Mouse (Mus musculus) thymus, postnatal 36 days (tissue): ENCODE results near the gene Anxa8.

Source experiments
- DNase-seq, 2 experiments: peaks; one replicate each; pipeline ENCODE4 v3.0.0; 2022; ENCODE audit warnings: mixed read lengths in 2 of 2

Gene Anxa8

GRCm38 (mm10) chr14:34085731-34086130, at the start of gene Anxa8:
TSS of gene Anxa8 (plus strand) at chr14:34085981.
- no peak for DNase-seq

GRCm38 (mm10) chr14:34041241-34041640, 44.5 kb upstream of the Anxa8 start:
- no peak for DNase-seq

- no peak for DNase-seq
Observed at GRCm38 (mm10) chr14:34043341-34043740, 42.4 kb upstream of the Anxa8 start.

- DNase-seq, result no peak
Observed at GRCm38 (mm10) chr14:34050101-34050779, 35.5 kb upstream of the Anxa8 start.

- no peak for DNase-seq
Observed at GRCm38 (mm10) chr14:34052516-34052915, 33.3 kb upstream of the Anxa8 start, which contains the start of gene Antxrl. TSS of gene Antxrl (plus strand) at chr14:34052707.

- no peak for DNase-seq
Observed at GRCm38 (mm10) chr14:34071665-34072064, 14.1 kb upstream of the Anxa8 start.

- no peak for DNase-seq
Observed at GRCm38 (mm10) chr14:34075346-34075745, 10.4 kb upstream of the Anxa8 start.

- no peak for DNase-seq
Observed at GRCm38 (mm10) chr14:34077222-34077621, 8.6 kb upstream of the Anxa8 start.

- DNase-seq, result no peak
Observed at GRCm38 (mm10) chr14:34078293-34078692, 7.5 kb upstream of the Anxa8 start.

- peak; percentile 9 to 15 for DNase-seq
Observed at GRCm38 (mm10) chr14:34080321-34080997, 5.3 kb upstream of the Anxa8 start.

GRCm38 (mm10) chr14:34086806-34087205, 1.0 kb downstream of the Anxa8 start:
- no peak for DNase-seq

- DNase-seq, result no peak
Observed at GRCm38 (mm10) chr14:34087856-34088398, 2.1 kb downstream of the Anxa8 start.

- DNase-seq, result no peak
Observed at GRCm38 (mm10) chr14:34089796-34090195, 4.0 kb downstream of the Anxa8 start.

GRCm38 (mm10) chr14:34091475-34091874, 5.7 kb downstream of the Anxa8 start:
- DNase-seq, result no peak

GRCm38 (mm10) chr14:34092856-34093255, 7.1 kb downstream of the Anxa8 start:
- DNase-seq, result no peak

GRCm38 (mm10) chr14:34096161-34096560, 10.4 kb downstream of the Anxa8 start:
- DNase-seq, result no peak

GRCm38 (mm10) chr14:34102601-34103000, 16.8 kb downstream of the Anxa8 start, which contains the start of gene A630023A22Rik:
TSS of gene A630023A22Rik (minus strand) at chr14:34102754.
- no peak for DNase-seq

GRCm38 (mm10) chr14:34103855-34104254, 18.1 kb downstream of the Anxa8 start:
- no peak for DNase-seq

- no peak for DNase-seq
Observed at GRCm38 (mm10) chr14:34104892-34105291, 19.1 kb downstream of the Anxa8 start.

- DNase-seq, result peak; percentile 7 to 13
Observed at GRCm38 (mm10) chr14:34106389-34107062, 20.7 kb downstream of the Anxa8 start.

- no peak for DNase-seq
Observed at GRCm38 (mm10) chr14:34107594-34107993, 21.8 kb downstream of the Anxa8 start.

GRCm38 (mm10) chr14:34114311-34114710, 28.5 kb downstream of the Anxa8 start:
- DNase-seq, result no peak

- no peak for DNase-seq
Observed at GRCm38 (mm10) chr14:34119046-34119723, 33.4 kb downstream of the Anxa8 start.
